Mouse (Mus musculus) embryo, embryonic 10.5 days (tissue): ENCODE results near the gene Tlr5.
A peak's percentile ranks its signal among the peaks of the same experiment; 100 is the strongest.

Experiments
- DNase-seq: peaks from one replicate; pipeline ENCODE4 v3.0.0-alpha.2; 2015; ENCODE audit warnings: low spot score

Tlr5 gene

DNA sequence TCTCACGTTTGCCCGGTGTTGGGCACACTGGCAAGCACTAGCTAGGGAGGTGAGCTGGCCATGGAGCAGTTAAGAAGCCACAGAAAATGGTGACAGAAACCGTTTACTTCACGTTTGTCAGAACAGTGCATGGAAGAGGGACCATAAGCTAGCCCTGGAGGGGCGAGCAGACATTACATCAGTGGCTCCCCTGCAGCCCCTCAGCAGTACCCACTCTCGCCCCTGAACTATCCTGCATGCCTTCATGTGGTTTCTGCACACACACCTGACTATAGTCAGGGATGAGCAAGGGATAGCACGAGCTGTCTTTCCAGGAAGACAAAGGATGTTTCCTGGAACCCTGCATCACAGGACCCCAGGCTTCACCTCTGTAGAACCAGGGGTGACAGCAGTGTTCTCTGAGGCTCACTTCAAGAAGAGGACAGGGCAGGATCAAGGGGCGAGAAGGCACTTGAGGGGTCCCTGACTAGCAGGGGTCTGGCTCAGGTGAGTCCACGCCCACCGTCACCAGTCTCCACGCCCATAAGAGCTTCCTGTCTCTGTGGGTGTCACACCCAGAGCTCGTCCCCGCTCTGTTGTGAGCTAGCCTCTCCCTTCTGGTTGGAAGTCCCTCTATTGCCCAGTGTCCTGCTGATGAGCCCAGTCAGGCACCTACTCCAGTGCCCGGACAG is 35.6 kb downstream of the Tlr5 start:
- DNase-seq = no peak

DNA sequence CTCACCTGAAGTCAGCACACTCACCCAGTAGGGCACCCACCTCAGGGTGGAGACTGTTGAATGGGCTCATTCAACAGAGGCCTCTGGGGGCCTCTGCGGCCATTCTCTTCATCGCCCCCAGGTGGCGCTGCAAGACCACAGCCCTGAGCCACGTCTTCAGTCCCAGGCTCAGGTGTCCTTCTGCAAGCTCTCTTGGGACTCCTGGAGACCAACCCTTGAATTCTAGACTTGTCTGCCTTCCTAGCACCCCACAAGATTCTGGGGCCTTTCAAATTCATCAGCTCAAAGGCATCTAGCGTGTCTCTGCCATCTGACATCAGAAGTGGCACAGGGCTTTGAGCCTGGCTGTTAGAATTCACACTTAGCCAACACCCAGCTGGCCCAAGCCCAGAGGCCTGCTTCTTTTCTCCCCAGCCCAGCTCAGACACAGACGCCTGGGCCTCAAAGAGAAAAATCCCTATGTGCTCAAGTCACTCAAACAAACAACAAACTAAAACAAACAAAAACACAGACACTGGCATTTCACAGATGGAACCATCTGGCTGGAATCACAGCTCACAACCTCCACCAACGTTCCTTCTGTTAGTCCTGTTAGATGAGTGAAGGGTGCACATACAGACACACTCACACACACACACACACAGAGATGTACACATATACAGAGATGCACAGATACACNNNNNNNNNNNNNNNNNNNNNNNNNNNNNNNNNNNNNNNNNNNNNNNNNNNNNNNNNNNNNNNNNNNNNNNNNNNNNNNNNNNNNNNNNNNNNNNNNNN is 36.6 kb downstream of the Tlr5 start:
- peak; percentile 77 for DNase-seq
